Mouse (Mus musculus): ENCODE measurements around the gene Wdr45.

GRCm38 (mm10) chrX:7728215-7728921 lies 14.2 kb downstream of the Wdr45 start, which contains the start of gene Praf2:
- TF ChIP-seq CTCF (IDR thresholded peaks at IDR 0.05; ENCODE audit: extremely low read depth, insufficient read depth, low read length) (no peak), POLR2A (IDR thresholded peaks at IDR 0.05; ENCODE audit: extremely low read depth, insufficient read depth, low read length) (no peak)
